Mouse (Mus musculus) erythroblast, embryonic 14.5 days (primary cell): ENCODE measurements around the gene Lbx2.

ENCODE experiments used
- GATA1 ChIP-seq: IDR thresholded peaks from 2 replicates; pipeline ENCODE4 v1.6.1; 2012; ENCODE audit warnings: low read length, inconsistent platforms, mixed read lengths
- TAL1 ChIP-seq: IDR thresholded peaks from 3 replicates; pipeline ENCODE4 v1.6.1; 2012; ENCODE audit warnings: low read length, inconsistent platforms, mixed read lengths

DNA sequence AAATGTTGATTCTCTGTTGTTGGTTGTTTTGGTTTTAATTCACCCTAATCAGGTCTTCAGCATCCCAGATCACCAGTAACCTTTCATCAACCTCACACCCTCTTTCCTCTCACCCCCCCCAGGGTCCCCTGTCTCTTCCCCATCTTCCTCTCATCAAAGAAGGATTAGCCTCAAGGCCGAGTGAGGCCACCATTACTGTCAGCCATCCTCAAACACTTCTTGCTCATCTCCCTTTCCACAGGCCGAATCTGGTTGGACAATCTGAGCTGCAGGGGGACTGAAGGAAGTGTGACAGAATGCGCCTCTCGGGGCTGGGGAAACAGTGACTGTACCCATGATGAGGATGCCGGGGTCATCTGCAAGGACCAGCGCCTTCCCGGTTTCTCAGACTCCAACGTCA lies 49.0 kb upstream of the Lbx2 start:
- TF ChIP-seq GATA1 (no peak), TAL1 (no peak)
